Mouse (Mus musculus): ENCODE results near the gene Pomgnt1. TPM values are rescaled to one million over a fixed set of nuclear protein-coding genes. Genes with fewer than 3 reads are reported as not detected.

The Pomgnt1 gene
- polyA plus RNA-seq, 1 experiment from 2014 or later = 37.7 TPM

DNA sequence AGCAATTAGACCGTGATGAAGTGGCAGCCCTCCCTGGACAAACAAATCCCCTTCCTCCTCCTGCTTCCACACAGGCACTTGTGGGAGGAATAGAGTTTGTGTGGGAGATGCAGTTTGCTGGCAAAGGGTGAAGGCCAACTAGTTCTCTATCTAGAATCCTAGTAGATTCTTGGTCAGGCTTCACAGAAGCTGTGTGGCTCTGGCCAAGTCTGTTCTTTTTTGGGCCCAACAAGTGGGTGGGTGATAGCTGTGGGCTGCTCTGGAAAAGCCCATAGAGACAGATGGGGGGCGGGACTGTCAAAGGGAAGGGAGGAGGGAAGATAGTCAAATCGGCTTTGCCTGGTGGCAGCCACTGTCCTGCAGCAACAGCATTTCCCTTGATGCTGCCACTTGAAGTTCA, 37.1 kb downstream of the Pomgnt1 start:
- 77% methylated on average over 3 of the region's 3 CpGs for WGBS
- ATAC-seq (replicated peaks; ENCODE audit: low FRiP score) = no peak
- no peak overlapping the region for H3K27ac ChIP-seq (ENCODE audit: low read depth, low read length)

GRCm38 (mm10) chr4:116162142-116162541, 38.5 kb downstream of the Pomgnt1 start:
- Histone ChIP-seq H3K4me2 (no peak overlapping the region), H3K9ac (ENCODE audit: low read depth, low read length) (no peak overlapping the region), H3K4me1 (replicated peaks; ENCODE audit: control insufficient read depth, insufficient read depth, low read length) (no peaks in the 10 kb centered on the region; the same call in 1 of the 2 replicates), H3K9me3 (ENCODE audit: control insufficient read depth, low read length) (no peaks in the 10 kb centered on the region), H3K27ac (ENCODE audit: low read depth, low read length) (no peak overlapping the region), H3K4me3 (ENCODE audit: low read depth, low read length) (no peak overlapping the region), H3K36me3 (ENCODE audit: control insufficient read depth, insufficient read depth, low read length) (peaks cover 14% of the 10 kb centered on the region; the same call in 1 of the 2 replicates), H3K27me3 (replicated peaks; ENCODE audit: control insufficient read depth, insufficient read depth, low read length) (no peaks in the 10 kb centered on the region)
- DNase-seq (ENCODE audit: low spot score) (no peak), ATAC-seq (replicated peaks; ENCODE audit: low FRiP score) (no peak)
- whole genome bisulfite sequencing = 73% methylated on average over 4 of the region's 4 CpGs

More for the DNA sequence above, 37.1 kb downstream of the Pomgnt1 start:
- H3K4me1 ChIP-seq (replicated peaks; ENCODE audit: control insufficient read depth, insufficient read depth, low read length) = no peaks in the 10 kb centered on the region; the same call in 1 of the 2 replicates
- H3K9me3 ChIP-seq (ENCODE audit: control insufficient read depth, low read length) = no peaks in the 10 kb centered on the region
- no peak overlapping the region for H3K4me2 ChIP-seq
- DNase-seq (ENCODE audit: low spot score) = no peak
- peaks cover 26% of the 10 kb centered on the region for H3K36me3 ChIP-seq (ENCODE audit: control insufficient read depth, insufficient read depth, low read length)
- H3K27me3 ChIP-seq (replicated peaks; ENCODE audit: control insufficient read depth, insufficient read depth, low read length) = no peaks in the 10 kb centered on the region
- no peak overlapping the region for H3K4me3 ChIP-seq (ENCODE audit: low read depth, low read length)
- H3K9ac ChIP-seq (ENCODE audit: low read depth, low read length) = no peak overlapping the region

- ATAC-seq (replicated peaks; ENCODE audit: low FRiP score) (no peak), DNase-seq (ENCODE audit: low spot score) (no peak)
- H3K36me3 ChIP-seq (ENCODE audit: control insufficient read depth, insufficient read depth, low read length) = no peaks in the 10 kb centered on the region; the same call in 1 of the 2 replicates
- no peak overlapping the region for H3K9ac ChIP-seq (ENCODE audit: low read depth, low read length)
- H3K4me3 ChIP-seq (ENCODE audit: low read depth, low read length) = no peak overlapping the region
- H3K4me1 ChIP-seq (replicated peaks; ENCODE audit: control insufficient read depth, insufficient read depth, low read length) = no peaks in the 10 kb centered on the region; the same call in 1 of the 2 replicates
- H3K27ac ChIP-seq (ENCODE audit: low read depth, low read length) = no peak overlapping the region
- no peak overlapping the region for H3K4me2 ChIP-seq
- H3K27me3 ChIP-seq (replicated peaks; ENCODE audit: control insufficient read depth, insufficient read depth, low read length) = no peaks in the 10 kb centered on the region
- H3K9me3 ChIP-seq (ENCODE audit: control insufficient read depth, low read length) = no peaks in the 10 kb centered on the region
- WGBS = 77% methylated on average over 2 of the region's 2 CpGs
Observed at GRCm38 (mm10) chr4:116164759-116165554, 41.3 kb downstream of the Pomgnt1 start.

GRCm38 (mm10) chr4:116165708-116166407, 42.2 kb downstream of the Pomgnt1 start:
- no peak for ATAC-seq (replicated peaks; ENCODE audit: low FRiP score)
- no peak overlapping the region for H3K4me3 ChIP-seq (ENCODE audit: low read depth, low read length)
- no peak overlapping the region for H3K27ac ChIP-seq (ENCODE audit: low read depth, low read length)
- DNase-seq (ENCODE audit: low spot score) = no peak
- no peaks in the 10 kb centered on the region; the same call in 1 of the 2 replicates for H3K36me3 ChIP-seq (ENCODE audit: control insufficient read depth, insufficient read depth, low read length)
- no peaks in the 10 kb centered on the region; the same call in 1 of the 2 replicates for H3K4me1 ChIP-seq (replicated peaks; ENCODE audit: control insufficient read depth, insufficient read depth, low read length)
- 54% methylated on average over 8 of the region's 8 CpGs for WGBS
- no peak overlapping the region for H3K4me2 ChIP-seq
- H3K27me3 ChIP-seq (replicated peaks; ENCODE audit: control insufficient read depth, insufficient read depth, low read length) = no peaks in the 10 kb centered on the region
- H3K9ac ChIP-seq (ENCODE audit: low read depth, low read length) = no peak overlapping the region
- H3K9me3 ChIP-seq (ENCODE audit: control insufficient read depth, low read length) = no peaks in the 10 kb centered on the region

- Histone ChIP-seq H3K27me3 (replicated peaks; ENCODE audit: control insufficient read depth, insufficient read depth, low read length) (no peaks in the 10 kb centered on the region), H3K9me3 (ENCODE audit: control insufficient read depth, low read length) (no peaks in the 10 kb centered on the region), H3K27ac (ENCODE audit: low read depth, low read length) (no peak within 1 kb of the TSS), H3K4me2 (no peak within 1 kb of the TSS), H3K36me3 (ENCODE audit: control insufficient read depth, insufficient read depth, low read length) (no peaks in the 10 kb centered on the region), H3K4me1 (replicated peaks; ENCODE audit: control insufficient read depth, insufficient read depth, low read length) (no peaks in the 10 kb centered on the region; the same call in 1 of the 2 replicates), H3K9ac (ENCODE audit: low read depth, low read length) (no peak within 1 kb of the TSS), H3K4me3 (ENCODE audit: low read depth, low read length) (no peak within 1 kb of the TSS)
- ATAC-seq (replicated peaks; ENCODE audit: low FRiP score) (no peak), DNase-seq (ENCODE audit: low spot score) (no peak)
- 26% methylated on average over 7 of the region's 7 CpGs for WGBS
Observed at GRCm38 (mm10) chr4:116167404-116167803, 43.8 kb downstream of the Pomgnt1 start, which contains the start of gene Tspan1. Gene Tspan1 (minus strand): TSS chr4:116167601.

GRCm38 (mm10) chr4:116168617-116169352, 45.1 kb downstream of the Pomgnt1 start:
- WGBS = 73% methylated on average over 7 of the region's 8 CpGs
- no peaks in the 10 kb centered on the region for H3K36me3 ChIP-seq (ENCODE audit: control insufficient read depth, insufficient read depth, low read length)
- no peaks in the 10 kb centered on the region; the same call in 1 of the 2 replicates for H3K4me1 ChIP-seq (replicated peaks; ENCODE audit: control insufficient read depth, insufficient read depth, low read length)
- H3K9ac ChIP-seq (ENCODE audit: low read depth, low read length) = no peak overlapping the region
- no peak overlapping the region for H3K4me3 ChIP-seq (ENCODE audit: low read depth, low read length)
- no peaks in the 10 kb centered on the region for H3K9me3 ChIP-seq (ENCODE audit: control insufficient read depth, low read length)
- no peak; the same call in 1 of the 2 replicates for ATAC-seq (replicated peaks; ENCODE audit: low FRiP score)
- H3K27me3 ChIP-seq (replicated peaks; ENCODE audit: control insufficient read depth, insufficient read depth, low read length) = no peaks in the 10 kb centered on the region
- H3K4me2 ChIP-seq = no peak overlapping the region
- no peak for DNase-seq (ENCODE audit: low spot score)
- H3K27ac ChIP-seq (ENCODE audit: low read depth, low read length) = no peak overlapping the region

DNA sequence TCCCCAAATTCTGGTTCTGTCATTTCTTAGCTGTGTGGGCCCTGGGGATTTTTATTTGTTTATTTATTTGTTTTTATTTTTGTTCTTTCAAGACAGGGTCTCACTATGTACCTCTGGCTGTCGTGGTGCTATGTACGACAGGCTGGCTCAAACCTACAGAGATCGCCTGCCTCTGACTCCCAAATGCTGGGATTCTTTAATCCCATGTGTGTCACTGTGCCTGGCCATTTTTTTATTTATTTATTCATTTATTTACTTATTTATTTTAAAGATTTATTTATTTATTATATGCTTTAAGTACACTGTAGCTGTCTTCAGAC, 45.7 kb downstream of the Pomgnt1 start:
- no peak for ATAC-seq (replicated peaks; ENCODE audit: low FRiP score)
- 66% methylated on average over 3 of the region's 3 CpGs for WGBS

DNA sequence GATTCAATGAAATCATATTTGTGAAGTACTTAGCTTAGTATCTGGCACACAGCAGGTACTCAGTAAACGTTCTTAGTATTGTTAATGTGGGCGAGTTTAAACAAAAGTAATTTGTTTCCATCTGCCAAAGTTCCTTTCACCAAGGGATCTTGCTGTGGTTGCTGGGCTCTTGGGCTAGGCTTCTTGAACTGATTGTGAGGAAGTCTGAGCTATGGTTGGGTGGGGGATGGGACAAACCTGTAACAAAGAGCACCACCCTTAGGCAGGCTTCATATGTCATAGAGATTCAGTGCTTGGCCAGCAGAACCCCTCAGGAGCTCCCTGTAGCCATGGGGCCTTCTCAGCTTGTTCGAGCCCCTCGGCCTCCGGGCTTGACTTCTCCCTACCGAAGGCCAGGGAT, 49.4 kb downstream of the Pomgnt1 start, which contains the start of the genes 1700042G07Rik and Gm49337:
Gene 1700042G07Rik, plus strand, starts transcription at position 301 of the 400 bp plus-strand sequence.
Gene Gm49337, plus strand, starts transcription at position 313 of the 400 bp plus-strand sequence.
- H3K4me2 ChIP-seq = no peak within 1 kb of the TSS
- H3K9ac ChIP-seq (ENCODE audit: low read depth, low read length) = no peak within 1 kb of the TSS
- H3K27ac ChIP-seq (ENCODE audit: low read depth, low read length) = no peak within 1 kb of the TSS
- H3K27me3 ChIP-seq (replicated peaks; ENCODE audit: control insufficient read depth, insufficient read depth, low read length) = no peaks in the 10 kb centered on the region
- DNase-seq (ENCODE audit: low spot score) (no peak), ATAC-seq (replicated peaks; ENCODE audit: low FRiP score) (no peak)
- no peaks in the 10 kb centered on the region for H3K9me3 ChIP-seq (ENCODE audit: control insufficient read depth, low read length)
- WGBS = 83% methylated on average over 6 of the region's 6 CpGs
- H3K36me3 ChIP-seq (ENCODE audit: control insufficient read depth, insufficient read depth, low read length) = no peaks in the 10 kb centered on the region
- no peak within 1 kb of the TSS for H3K4me3 ChIP-seq (ENCODE audit: low read depth, low read length)
- peaks cover 27% of the 10 kb centered on the region for H3K4me1 ChIP-seq (replicated peaks; ENCODE audit: control insufficient read depth, insufficient read depth, low read length)

More for the DNA sequence above, 45.7 kb downstream of the Pomgnt1 start:
- Histone ChIP-seq H3K27me3 (replicated peaks; ENCODE audit: control insufficient read depth, insufficient read depth, low read length) (no peaks in the 10 kb centered on the region), H3K9me3 (ENCODE audit: control insufficient read depth, low read length) (no peaks in the 10 kb centered on the region), H3K36me3 (ENCODE audit: control insufficient read depth, insufficient read depth, low read length) (no peaks in the 10 kb centered on the region), H3K4me1 (replicated peaks; ENCODE audit: control insufficient read depth, insufficient read depth, low read length) (peaks cover 2% of the 10 kb centered on the region), H3K4me3 (ENCODE audit: low read depth, low read length) (no peak overlapping the region), H3K27ac (ENCODE audit: low read depth, low read length) (no peak overlapping the region), H3K9ac (ENCODE audit: low read depth, low read length) (no peak overlapping the region), H3K4me2 (no peak overlapping the region)
- DNase-seq (ENCODE audit: low spot score) = no peak

All from liver, embryonic 11.5 days (tissue).